Mouse (Mus musculus): Measurements from ENCODE around the gene Mrpl35.

DNA sequence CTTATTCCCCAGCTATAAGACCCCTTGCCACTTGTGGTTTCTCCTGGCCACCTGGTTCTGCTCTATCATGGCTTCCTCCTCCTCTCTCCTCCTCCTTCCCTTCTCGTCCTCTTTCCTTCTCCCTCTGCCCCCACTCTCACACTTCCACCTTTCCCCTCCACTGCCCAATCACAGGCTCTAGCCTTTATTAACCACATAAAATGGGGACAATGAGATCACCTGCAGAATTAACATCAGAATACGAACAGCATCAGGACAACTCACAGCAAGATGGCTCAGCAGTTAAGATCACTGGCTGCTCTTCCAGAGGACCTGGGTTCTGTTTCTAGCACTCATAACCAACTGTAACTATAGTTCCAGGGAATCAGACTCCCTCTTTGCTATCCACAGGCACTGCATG is 46.9 kb downstream of the Mrpl35 start:
- TF ChIP-seq CTCF (IDR thresholded peaks at IDR 0.05; ENCODE audit: extremely low read depth, insufficient read length, insufficient replicate concordance, low read depth, low read length): no peak
- TF ChIP-seq POLR2A (IDR thresholded peaks at IDR 0.05; ENCODE audit: low read depth, low read length): no peak

Data from small intestine, adult 2 months (tissue).